Mouse (Mus musculus) forebrain, embryonic 10.5 days (tissue): ENCODE results near the gene Ank. TPM values are rescaled to one million over a fixed set of nuclear protein-coding genes. Genes with fewer than 3 reads are reported as not detected.

Experiments
- DNase-seq: peaks from one replicate; pipeline ENCODE4 v3.0.0-alpha.2; 2017; ENCODE audit warnings: low spot score; ENCODE audit errors: extremely low spot score
- H3K27ac ChIP-seq: fragments of 300-500 bp; sonication (generic); 2 replicates; pipeline ENCODE4 v1.5.1; 2016; ENCODE audit warnings: mild to moderate bottlenecking
- H3K27me3 ChIP-seq: fragments of 300-500 bp; sonication (generic); 2 replicates; pipeline ENCODE4 v1.6.1; 2016; ENCODE audit warnings: mild to moderate bottlenecking; ENCODE audit not compliant: poor library complexity, severe bottlenecking
- H3K36me3 ChIP-seq: fragments of 300-500 bp; sonication (generic); replicated peaks from 2 replicates; pipeline ENCODE4 v1.6.1; 2016; ENCODE audit warnings: mild to moderate bottlenecking, moderate library complexity
- H3K4me1 ChIP-seq: fragments of 300-500 bp; sonication (generic); 2 replicates; pipeline ENCODE4 v1.6.1; 2016
- H3K4me3 ChIP-seq: fragments of 300-500 bp; sonication (generic); 2 replicates; pipeline ENCODE4 v1.5.1; 2016; ENCODE audit warnings: mild to moderate bottlenecking, moderate library complexity
- H3K9me3 ChIP-seq: fragments of 300-500 bp; sonication (generic); 2 replicates; pipeline ENCODE4 v1.6.1; 2016; ENCODE audit warnings: mild to moderate bottlenecking, moderate library complexity
- WGBS: fragments of 180-500 bp; shearing (Covaris S2); methylation state at CpG from one replicate; pipeline ENCODE4 v1.1.7; 2016; 5-methylcytosine and 5-hydroxymethylcytosine counted together
- polyA plus RNA-seq: library from polyadenylated mRNA; unstranded; fragments of >200 nt; fragmentation: Nextera tagmentation; extraction: Ambion mirVana; gene quantifications from 2 replicates; pipeline ENCODE4 v1.2.1, GENCODE M21; 2016

Gene Ank
- polyA plus RNA-seq, 1 experiment from 2014 or later = 5.5 TPM

GRCm38 (mm10) chr15:27592620-27593320, 126.3 kb downstream of the Ank start:
- 90% methylated on average over 19 of the region's 19 CpGs for WGBS

GRCm38 (mm10) chr15:27593717-27594116, 127.2 kb downstream of the Ank start:
- Histone ChIP-seq H3K9me3 (no peaks in the 10 kb centered on the region), H3K27ac (no peak overlapping the region), H3K4me1 (peaks cover 30% of the 10 kb centered on the region), H3K36me3 (peaks cover 74% of the 10 kb centered on the region), H3K4me3 (no peak overlapping the region), H3K27me3 (no peaks in the 10 kb centered on the region)
- WGBS = 72% methylated on average over 13 of the region's 13 CpGs
- no peak for DNase-seq

More at GRCm38 (mm10) chr15:27592620-27593320, 126.3 kb downstream of the Ank start:
- Histone ChIP-seq H3K27ac (no peak overlapping the region), H3K4me1 (peaks cover 30% of the 10 kb centered on the region), H3K9me3 (no peaks in the 10 kb centered on the region), H3K36me3 (peaks cover 66% of the 10 kb centered on the region), H3K4me3 (no peak overlapping the region), H3K27me3 (no peaks in the 10 kb centered on the region)
- no peak for DNase-seq

- no peak for DNase-seq
- 46% methylated on average over 4 of the region's 4 CpGs for WGBS
- peak overlapping the region; percentile 85 for H3K27ac ChIP-seq
- H3K9me3 ChIP-seq = no peaks in the 10 kb centered on the region
- peaks cover 30% of the 10 kb centered on the region for H3K4me1 ChIP-seq
- H3K27me3 ChIP-seq = no peaks in the 10 kb centered on the region
- no peak overlapping the region for H3K4me3 ChIP-seq
- peaks cover 81% of the 10 kb centered on the region for H3K36me3 ChIP-seq
Observed at GRCm38 (mm10) chr15:27594973-27595372, 128.5 kb downstream of the Ank start.

GRCm38 (mm10) chr15:27595560-27595959, 129.1 kb downstream of the Ank start:
- DNase-seq = no peak
- peaks cover 81% of the 10 kb centered on the region for H3K36me3 ChIP-seq

GRCm38 (mm10) chr15:27596463-27597140, 130.1 kb downstream of the Ank start:
- Histone ChIP-seq H3K9me3 (no peaks in the 10 kb centered on the region), H3K27me3 (no peaks in the 10 kb centered on the region), H3K27ac (no peak overlapping the region), H3K4me3 (no peak overlapping the region), H3K36me3 (peaks cover 80% of the 10 kb centered on the region), H3K4me1 (peaks cover 30% of the 10 kb centered on the region)
- WGBS = 74% methylated on average over 3 of the region's 3 CpGs
- no peak for DNase-seq

More at GRCm38 (mm10) chr15:27595560-27595959, 129.1 kb downstream of the Ank start:
- Histone ChIP-seq H3K27ac (peak overlapping the region; percentile 85), H3K9me3 (no peaks in the 10 kb centered on the region), H3K4me3 (no peak overlapping the region), H3K4me1 (peaks cover 30% of the 10 kb centered on the region), H3K27me3 (no peaks in the 10 kb centered on the region)
- WGBS = 51% methylated on average over 8 of the region's 8 CpGs

- Histone ChIP-seq H3K4me1 (peaks cover 30% of the 10 kb centered on the region), H3K27me3 (no peaks in the 10 kb centered on the region), H3K4me3 (no peak overlapping the region), H3K9me3 (no peaks in the 10 kb centered on the region), H3K27ac (no peak overlapping the region), H3K36me3 (peaks cover 77% of the 10 kb centered on the region)
- no peak for DNase-seq
- 87% methylated on average over 4 of the region's 4 CpGs for WGBS
Observed at GRCm38 (mm10) chr15:27597516-27597915, 131.0 kb downstream of the Ank start.

GRCm38 (mm10) chr15:27598786-27599385, 132.4 kb downstream of the Ank start:
- H3K9me3 ChIP-seq = no peaks in the 10 kb centered on the region
- H3K27me3 ChIP-seq = no peaks in the 10 kb centered on the region
- H3K4me1 ChIP-seq = peaks cover 30% of the 10 kb centered on the region
- WGBS = 94% methylated on average over 13 of the region's 13 CpGs
- no peak for DNase-seq
- H3K4me3 ChIP-seq = no peak overlapping the region
- peaks cover 72% of the 10 kb centered on the region for H3K36me3 ChIP-seq
- H3K27ac ChIP-seq = no peak overlapping the region

- H3K4me1 ChIP-seq = peaks cover 19% of the 10 kb centered on the region
- 97% methylated on average over 5 of the region's 5 CpGs for WGBS
- no peaks in the 10 kb centered on the region for H3K9me3 ChIP-seq
- H3K4me3 ChIP-seq = no peak overlapping the region
- H3K27me3 ChIP-seq = no peaks in the 10 kb centered on the region
- no peak for DNase-seq
- H3K36me3 ChIP-seq = peaks cover 77% of the 10 kb centered on the region
- no peak overlapping the region for H3K27ac ChIP-seq
Observed at GRCm38 (mm10) chr15:27600524-27600923, 134.0 kb downstream of the Ank start.

GRCm38 (mm10) chr15:27604558-27604957, 138.1 kb downstream of the Ank start:
- DNase-seq = no peak
- H3K36me3 ChIP-seq = peaks cover 87% of the 10 kb centered on the region
- H3K4me3 ChIP-seq = no peak overlapping the region
- H3K27ac ChIP-seq = no peak overlapping the region
- no peaks in the 10 kb centered on the region for H3K4me1 ChIP-seq
- 94% methylated on average over 3 of the region's 3 CpGs for WGBS
- H3K9me3 ChIP-seq = no peaks in the 10 kb centered on the region
- H3K27me3 ChIP-seq = no peaks in the 10 kb centered on the region

GRCm38 (mm10) chr15:27605252-27605651, 138.8 kb downstream of the Ank start:
- WGBS = 86% methylated on average over 3 of the region's 3 CpGs
- no peaks in the 10 kb centered on the region for H3K27me3 ChIP-seq
- H3K4me3 ChIP-seq = no peak overlapping the region
- H3K4me1 ChIP-seq = no peaks in the 10 kb centered on the region
- no peaks in the 10 kb centered on the region for H3K9me3 ChIP-seq
- H3K36me3 ChIP-seq = peaks cover 84% of the 10 kb centered on the region
- DNase-seq = no peak
- H3K27ac ChIP-seq = no peak overlapping the region

- Histone ChIP-seq H3K27ac (no peak overlapping the region), H3K27me3 (no peaks in the 10 kb centered on the region), H3K9me3 (no peaks in the 10 kb centered on the region), H3K36me3 (peaks cover 77% of the 10 kb centered on the region), H3K4me1 (no peaks in the 10 kb centered on the region), H3K4me3 (no peak overlapping the region)
- DNase-seq = no peak
- 92% methylated on average over 4 of the region's 4 CpGs for WGBS
Observed at GRCm38 (mm10) chr15:27609554-27609953, 143.1 kb downstream of the Ank start.

- Histone ChIP-seq H3K9me3 (no peaks in the 10 kb centered on the region), H3K27me3 (no peaks in the 10 kb centered on the region), H3K27ac (no peak overlapping the region), H3K36me3 (peaks cover 76% of the 10 kb centered on the region), H3K4me3 (no peak overlapping the region), H3K4me1 (no peaks in the 10 kb centered on the region)
- peak; percentile 53 for DNase-seq
- 66% methylated on average over 6 of the region's 6 CpGs for WGBS
Observed at GRCm38 (mm10) chr15:27612533-27613221, 146.2 kb downstream of the Ank start.
